Mouse (Mus musculus): ENCODE measurements around the gene Krt42. TPM values are rescaled to one million over a fixed set of nuclear protein-coding genes. Genes with fewer than 3 reads are reported as not detected.

The Krt42 gene
- total and polyA plus RNA-seq, 2 experiments = not detected

- no peak for TF ChIP-seq POLR2A (IDR thresholded peaks at IDR 0.05; ENCODE audit: extremely low read depth, insufficient read depth, low read length)
- no peak for TF ChIP-seq CTCF (IDR thresholded peaks at IDR 0.05; ENCODE audit: low read depth, low read length)
- DNase-seq (ENCODE audit: extremely low read depth, low read depth, low spot score) = no peak
- Histone ChIP-seq H3K4me1 (ENCODE audit: control insufficient read depth, insufficient read depth, low read length) (no peaks in the 10 kb centered on the region), H3K27ac (replicated peaks; ENCODE audit: insufficient read depth, low read depth, low read length) (no peak overlapping the region), H3K4me3 (ENCODE audit: insufficient read depth, low read depth, low read length) (no peak overlapping the region), H3K79me2 (ENCODE audit: control insufficient read depth, insufficient read depth, low read length) (no peaks in the 10 kb centered on the region), H3K36me3 (ENCODE audit: control insufficient read depth, insufficient read depth, low read length) (no peaks in the 10 kb centered on the region), H3K9ac (ENCODE audit: low read depth, low read length) (no peak overlapping the region), H3K27me3 (ENCODE audit: control insufficient read depth, insufficient read depth, low read length) (no peaks in the 10 kb centered on the region)
- WGBS = 39% methylated on average over 15 of the region's 15 CpGs
Observed at GRCm38 (mm10) chr11:100277726-100278480, 8.2 kb upstream of the Krt42 start.

- no peaks in the 10 kb centered on the region for H3K36me3 ChIP-seq (ENCODE audit: control insufficient read depth, insufficient read depth, low read length)
- no peak for DNase-seq (ENCODE audit: extremely low read depth, low read depth, low spot score)
- WGBS = 63% methylated on average over 5 of the region's 5 CpGs
- TF ChIP-seq POLR2A (IDR thresholded peaks at IDR 0.05; ENCODE audit: extremely low read depth, insufficient read depth, low read length) (no peak), CTCF (IDR thresholded peaks at IDR 0.05; ENCODE audit: low read depth, low read length) (no peak)
- no peak overlapping the region for H3K9ac ChIP-seq (ENCODE audit: low read depth, low read length)
- H3K27ac ChIP-seq (replicated peaks; ENCODE audit: insufficient read depth, low read depth, low read length) = no peak overlapping the region
- no peaks in the 10 kb centered on the region for H3K79me2 ChIP-seq (ENCODE audit: control insufficient read depth, insufficient read depth, low read length)
- no peaks in the 10 kb centered on the region for H3K4me1 ChIP-seq (ENCODE audit: control insufficient read depth, insufficient read depth, low read length)
- no peak overlapping the region for H3K4me3 ChIP-seq (ENCODE audit: insufficient read depth, low read depth, low read length)
- H3K27me3 ChIP-seq (ENCODE audit: control insufficient read depth, insufficient read depth, low read length) = no peaks in the 10 kb centered on the region
Observed at GRCm38 (mm10) chr11:100275466-100275865, 5.8 kb upstream of the Krt42 start.

GRCm38 (mm10) chr11:100274719-100275118 is 5.0 kb upstream of the Krt42 start:
- WGBS = 73% methylated on average over 7 of the region's 7 CpGs
- Histone ChIP-seq H3K4me1 (ENCODE audit: control insufficient read depth, insufficient read depth, low read length) (no peaks in the 10 kb centered on the region), H3K79me2 (ENCODE audit: control insufficient read depth, insufficient read depth, low read length) (no peaks in the 10 kb centered on the region), H3K27ac (replicated peaks; ENCODE audit: insufficient read depth, low read depth, low read length) (no peak overlapping the region), H3K4me3 (ENCODE audit: insufficient read depth, low read depth, low read length) (no peak overlapping the region), H3K9ac (ENCODE audit: low read depth, low read length) (no peak overlapping the region), H3K36me3 (ENCODE audit: control insufficient read depth, insufficient read depth, low read length) (no peaks in the 10 kb centered on the region), H3K27me3 (ENCODE audit: control insufficient read depth, insufficient read depth, low read length) (no peaks in the 10 kb centered on the region)
- TF ChIP-seq POLR2A (IDR thresholded peaks at IDR 0.05; ENCODE audit: extremely low read depth, insufficient read depth, low read length) = no peak
- TF ChIP-seq CTCF (IDR thresholded peaks at IDR 0.05; ENCODE audit: low read depth, low read length) = no peak
- no peak for DNase-seq (ENCODE audit: extremely low read depth, low read depth, low spot score)

- H3K27me3 ChIP-seq (ENCODE audit: control insufficient read depth, insufficient read depth, low read length) = no peaks in the 10 kb centered on the region
- H3K79me2 ChIP-seq (ENCODE audit: control insufficient read depth, insufficient read depth, low read length) = no peaks in the 10 kb centered on the region
- TF ChIP-seq POLR2A (IDR thresholded peaks at IDR 0.05; ENCODE audit: extremely low read depth, insufficient read depth, low read length) (no peak), CTCF (IDR thresholded peaks at IDR 0.05; ENCODE audit: low read depth, low read length) (no peak)
- no peak overlapping the region for H3K4me3 ChIP-seq (ENCODE audit: insufficient read depth, low read depth, low read length)
- 87% methylated on average over 1 of the region's 1 CpGs for WGBS
- no peak overlapping the region for H3K27ac ChIP-seq (replicated peaks; ENCODE audit: insufficient read depth, low read depth, low read length)
- no peaks in the 10 kb centered on the region for H3K4me1 ChIP-seq (ENCODE audit: control insufficient read depth, insufficient read depth, low read length)
- DNase-seq (ENCODE audit: extremely low read depth, low read depth, low spot score) = no peak
- no peak overlapping the region for H3K9ac ChIP-seq (ENCODE audit: low read depth, low read length)
- no peaks in the 10 kb centered on the region for H3K36me3 ChIP-seq (ENCODE audit: control insufficient read depth, insufficient read depth, low read length)
Observed at GRCm38 (mm10) chr11:100271878-100272277, 2.2 kb upstream of the Krt42 start.

GRCm38 (mm10) chr11:100262058-100262980 is 7.4 kb downstream of the Krt42 start:
- Histone ChIP-seq H3K27me3 (ENCODE audit: control insufficient read depth, insufficient read depth, low read length) (no peaks in the 10 kb centered on the region), H3K36me3 (ENCODE audit: control insufficient read depth, insufficient read depth, low read length) (no peaks in the 10 kb centered on the region), H3K27ac (replicated peaks; ENCODE audit: insufficient read depth, low read depth, low read length) (no peak overlapping the region), H3K9ac (ENCODE audit: low read depth, low read length) (no peak overlapping the region), H3K79me2 (ENCODE audit: control insufficient read depth, insufficient read depth, low read length) (no peaks in the 10 kb centered on the region), H3K4me1 (ENCODE audit: control insufficient read depth, insufficient read depth, low read length) (no peaks in the 10 kb centered on the region), H3K4me3 (ENCODE audit: insufficient read depth, low read depth, low read length) (no peak overlapping the region)
- 28% methylated on average over 13 of the region's 13 CpGs for WGBS
- no peak for DNase-seq (ENCODE audit: extremely low read depth, low read depth, low spot score)
- TF ChIP-seq CTCF (IDR thresholded peaks at IDR 0.05; ENCODE audit: low read depth, low read length) = no peak
- TF ChIP-seq POLR2A (IDR thresholded peaks at IDR 0.05; ENCODE audit: extremely low read depth, insufficient read depth, low read length) = no peak

All from liver, adult 2 months (tissue).